Mouse (Mus musculus) CD4-positive, CD25-positive, alpha-beta regulatory T cell, adult 9 weeks (primary cell): ENCODE data around the gene Sc5d. TPM values are rescaled to one million over a fixed set of nuclear protein-coding genes. Genes with fewer than 3 reads are reported as not detected.

Experiments
- polyA plus RNA-seq: library from polyadenylated mRNA; unstranded; fragments of 100-300 nt; shearing (Covaris generic); gene quantifications from one replicate; pipeline ENCODE4 v1.2.1, GENCODE M21; 2017

Gene Sc5d
- 97.1 TPM for polyA plus RNA-seq

DNA sequence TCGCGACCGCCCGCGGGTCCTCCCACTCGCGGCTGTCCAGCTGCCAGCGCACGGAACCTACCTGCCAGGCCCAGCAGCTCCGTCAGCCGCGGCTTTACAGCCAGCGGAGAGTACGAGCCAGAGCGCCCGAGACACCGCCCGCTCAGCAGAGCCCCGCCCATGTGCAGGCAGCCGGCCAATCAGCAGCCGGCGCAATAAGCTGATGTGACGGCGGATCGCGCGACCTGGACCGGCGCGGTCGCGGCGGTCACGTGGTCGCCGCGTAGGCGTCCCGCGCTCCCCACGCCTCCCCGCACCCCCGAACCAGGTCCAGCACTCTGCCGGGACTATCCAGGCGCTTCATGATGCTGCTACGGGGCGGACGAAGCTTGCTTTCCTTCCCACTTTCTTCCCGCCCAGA, at the start of gene Sc5d:
Gene Sc5d (minus strand): TSS at position 112 of the 400 bp plus-strand sequence.

Other genes starting within 250 kb of the Sc5d start
- 11.8 TPM for gene Sorl1, start 140.0 kb downstream of the Sc5d start, polyA plus RNA-seq
- gene Tecta, start 135.7 kb upstream of the Sc5d start, polyA plus RNA-seq, result not detected
- gene Tbcel, start 243.6 kb upstream of the Sc5d start, polyA plus RNA-seq, result 8.8 TPM